Mouse (Mus musculus) myocyte (in vitro differentiated cells): ENCODE results near the gene Cmya5. TPM values are rescaled to one million over a fixed set of nuclear protein-coding genes. Genes with fewer than 3 reads are reported as not detected.

Experiments used
- H3K27me3 ChIP-seq: one replicate; pipeline ENCODE4 v1.6.1; 2011; ENCODE audit not compliant: control insufficient read depth, insufficient read depth, insufficient read length
- H3K36me3 ChIP-seq: one replicate; pipeline ENCODE4 v1.6.1; 2011; ENCODE audit not compliant: control insufficient read depth, insufficient read depth
- H3K4me2 ChIP-seq: one replicate; pipeline ENCODE4 v1.6.1; 2011; ENCODE audit warnings: low read depth, control low read depth
- H3K4me3 ChIP-seq: one replicate; pipeline ENCODE4 v1.5.1; 2011; ENCODE audit warnings: mild to moderate bottlenecking, control low read depth, moderate library complexity
- H3K79me2 ChIP-seq: one replicate; pipeline ENCODE4 v1.6.1; 2011; ENCODE audit not compliant: control insufficient read depth, insufficient read depth
- H3ac ChIP-seq: one replicate; pipeline ENCODE4 v1.6.1; 2011; ENCODE audit not compliant: control insufficient read depth, insufficient read length
- CEBPB ChIP-seq: IDR thresholded peaks from 2 replicates; pipeline ENCODE4 v1.6.1; 2011; ENCODE audit warnings: mild to moderate bottlenecking, moderate library complexity; ENCODE audit not compliant: poor library complexity, insufficient read depth, severe bottlenecking
- E2F4 ChIP-seq: IDR thresholded peaks from one replicate; pipeline ENCODE4 v1.6.1; 2011; ENCODE audit warnings: mild to moderate bottlenecking, control low read depth, moderate library complexity; ENCODE audit not compliant: insufficient read depth
- MAX ChIP-seq: IDR thresholded peaks from one replicate; pipeline ENCODE4 v1.6.1; 2011; ENCODE audit warnings: low read depth, mild to moderate bottlenecking, control low read depth
- MYOD1 ChIP-seq, 3 experiments: IDR thresholded peaks; one replicate each; pipeline ENCODE4 v1.6.1; 2011; ENCODE audit warnings: control low read depth in 2 of 3, low read depth in 2 of 3, mild to moderate bottlenecking in 2 of 3, moderate library complexity in 1 of 3; ENCODE audit not compliant: insufficient read length in 2 of 3, control insufficient read depth in 1 of 3
- MYOG ChIP-seq, 3 experiments: IDR thresholded peaks; one replicate each; pipeline ENCODE4 v1.6.1; 2011; ENCODE audit warnings: control low read depth in 2 of 3, low read depth in 2 of 3, mild to moderate bottlenecking in 2 of 3; ENCODE audit not compliant: insufficient read length in 2 of 3, control insufficient read depth in 1 of 3, insufficient read depth in 1 of 3
- POLR2A ChIP-seq: IDR thresholded peaks from one replicate; pipeline ENCODE4 v1.6.1; 2011; ENCODE audit warnings: low read depth, mild to moderate bottlenecking, control low read depth, moderate library complexity; ENCODE audit not compliant: insufficient read length
- POLR2AphosphoS2 ChIP-seq: IDR thresholded peaks from one replicate; pipeline ENCODE4 v1.6.1; 2011; ENCODE audit warnings: low read depth, control low read depth; ENCODE audit not compliant: insufficient read length
- REST ChIP-seq: IDR thresholded peaks from one replicate; pipeline ENCODE4 v1.6.1; 2011; ENCODE audit warnings: mild to moderate bottlenecking, control low read depth, moderate library complexity; ENCODE audit not compliant: insufficient read depth, insufficient read length
- SRF ChIP-seq: IDR thresholded peaks from one replicate; pipeline ENCODE4 v1.6.1; 2011; ENCODE audit warnings: low read depth; ENCODE audit not compliant: control insufficient read depth, insufficient read length
- TCF12 ChIP-seq: IDR thresholded peaks from one replicate; pipeline ENCODE4 v1.6.1; 2011; ENCODE audit warnings: mild to moderate bottlenecking, control low read depth; ENCODE audit not compliant: poor library complexity, insufficient read depth, severe bottlenecking
- TCF3 ChIP-seq: IDR thresholded peaks from one replicate; pipeline ENCODE4 v1.6.1; 2011; ENCODE audit warnings: low read depth, control low read depth; ENCODE audit not compliant: insufficient read length
- USF1 ChIP-seq: IDR thresholded peaks from one replicate; pipeline ENCODE4 v1.6.1; 2011; ENCODE audit warnings: low read depth, mild to moderate bottlenecking, control low read depth, moderate library complexity
- polyA plus RNA-seq: library from polyadenylated mRNA; unstranded; fragments of >200 nt; fragmentation: generic; extraction: Trizol; gene quantifications from one replicate; pipeline ENCODE4 v1.2.1, GENCODE M21; 2012; ENCODE audit warnings: missing spikeins

Gene Cmya5
- polyA plus RNA-seq, 1 experiment: 0.04 TPM

GRCm38 (mm10) chr13:93056091-93056490 is 88.4 kb downstream of the Cmya5 start:
- TF ChIP-seq MYOD1 (IDR thresholded peaks at IDR 0.05; ENCODE audit: control insufficient read depth in 1 of 3, insufficient read length in 2 of 3, low read depth in 2 of 3) (no peak), E2F4 (no peak), REST (no peak), TCF3 (no peak), CEBPB (no peak), POLR2A (no peak), MYOG (IDR thresholded peaks at IDR 0.05; ENCODE audit: control insufficient read depth in 1 of 3, insufficient read depth in 1 of 3, insufficient read length in 2 of 3, low read depth in 2 of 3) (no peak), USF1 (no peak)
- no peak overlapping the region for H3K4me3 ChIP-seq
- no peaks in the 10 kb centered on the region for H3K36me3 ChIP-seq
- no peak overlapping the region for H3K4me2 ChIP-seq
- H3K79me2 ChIP-seq: no peaks in the 10 kb centered on the region
- no peak overlapping the region for H3ac ChIP-seq
- H3K27me3 ChIP-seq: no peaks in the 10 kb centered on the region

GRCm38 (mm10) chr13:93051483-93051882 is 93.0 kb downstream of the Cmya5 start:
- Histone ChIP-seq H3K79me2 (no peaks in the 10 kb centered on the region), H3K36me3 (no peaks in the 10 kb centered on the region), H3K27me3 (no peaks in the 10 kb centered on the region), H3K4me2 (no peak overlapping the region), H3K4me3 (no peak overlapping the region), H3ac (no peak overlapping the region)
- no peak for TF ChIP-seq POLR2A
- TF ChIP-seq TCF3: no peak
- TF ChIP-seq POLR2AphosphoS2: no peak
- no peak for TF ChIP-seq E2F4
- TF ChIP-seq TCF12: no peak
- no peak for TF ChIP-seq REST
- no peak for TF ChIP-seq SRF
- no peak for TF ChIP-seq MYOG (IDR thresholded peaks at IDR 0.05; ENCODE audit: control insufficient read depth in 1 of 3, insufficient read depth in 1 of 3, insufficient read length in 2 of 3, low read depth in 2 of 3)
- TF ChIP-seq MAX: no peak
- no peak for TF ChIP-seq USF1
- TF ChIP-seq CEBPB: no peak
- TF ChIP-seq MYOD1 (IDR thresholded peaks at IDR 0.05; ENCODE audit: control insufficient read depth in 1 of 3, insufficient read length in 2 of 3, low read depth in 2 of 3): no peak

- Histone ChIP-seq H3K4me3 (no peak overlapping the region), H3K79me2 (no peaks in the 10 kb centered on the region), H3K27me3 (no peaks in the 10 kb centered on the region), H3ac (no peak overlapping the region), H3K36me3 (no peaks in the 10 kb centered on the region), H3K4me2 (no peak overlapping the region)
- TF ChIP-seq E2F4: no peak
- no peak for TF ChIP-seq REST
Observed at GRCm38 (mm10) chr13:93041021-93041420, 103.5 kb downstream of the Cmya5 start.

DNA sequence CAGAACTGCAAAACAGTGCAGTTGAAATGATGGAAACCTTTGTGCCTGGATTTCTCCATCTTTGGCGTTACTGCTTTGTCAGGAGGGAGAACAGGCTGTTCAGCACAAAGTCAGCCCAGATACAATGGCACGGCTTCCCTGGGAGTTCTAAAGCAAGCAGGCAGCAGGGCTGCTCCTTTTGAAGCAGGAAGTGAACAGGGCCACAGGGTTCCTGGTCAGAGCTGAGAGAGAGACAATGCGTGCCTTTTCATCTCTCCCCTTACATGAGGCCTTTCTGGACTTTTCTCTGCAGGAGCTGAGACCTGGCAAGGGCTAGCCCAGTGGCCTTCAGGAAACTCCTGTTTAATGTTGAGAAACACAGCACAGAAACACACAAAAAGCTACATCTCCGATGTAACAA is 108.3 kb downstream of the Cmya5 start:
- no peak for TF ChIP-seq USF1
- no peak for TF ChIP-seq MYOD1 (IDR thresholded peaks at IDR 0.05; ENCODE audit: control insufficient read depth in 1 of 3, insufficient read length in 2 of 3, low read depth in 2 of 3)
- no peak for TF ChIP-seq POLR2A
- no peak for TF ChIP-seq TCF12
- TF ChIP-seq MAX: no peak
- TF ChIP-seq POLR2AphosphoS2: no peak
- no peak for TF ChIP-seq SRF
- no peak for TF ChIP-seq E2F4
- no peak for TF ChIP-seq CEBPB
- no peak for TF ChIP-seq MYOG (IDR thresholded peaks at IDR 0.05; ENCODE audit: control insufficient read depth in 1 of 3, insufficient read depth in 1 of 3, insufficient read length in 2 of 3, low read depth in 2 of 3)
- no peak for TF ChIP-seq REST
- TF ChIP-seq TCF3: no peak

DNA sequence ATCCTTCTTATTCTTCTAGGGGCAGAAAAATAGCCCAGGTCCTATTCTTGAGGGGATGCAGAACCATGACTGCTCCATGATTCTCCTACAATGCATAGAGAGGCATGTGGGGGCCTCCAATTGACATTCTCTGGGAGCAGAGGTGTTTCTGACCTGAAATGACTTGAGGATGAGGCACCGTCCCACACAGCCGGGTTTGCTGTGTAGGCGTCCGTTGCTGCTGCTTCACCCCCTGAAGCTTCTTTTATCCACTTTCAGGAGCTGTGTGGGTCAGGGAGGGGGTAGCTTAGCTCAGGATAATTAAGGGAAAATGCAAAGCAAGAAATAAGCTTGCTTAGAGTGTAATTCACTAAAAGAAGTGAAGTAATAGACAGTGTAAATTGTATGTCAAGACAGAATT is 115.2 kb downstream of the Cmya5 start:
- Histone ChIP-seq H3K79me2 (no peaks in the 10 kb centered on the region), H3K4me2 (no peak overlapping the region), H3K4me3 (no peak overlapping the region), H3K36me3 (no peaks in the 10 kb centered on the region), H3ac (no peak overlapping the region), H3K27me3 (no peaks in the 10 kb centered on the region)
- TF ChIP-seq MAX (no peak), POLR2A (no peak), E2F4 (no peak), POLR2AphosphoS2 (no peak), USF1 (no peak), CEBPB (no peak), SRF (no peak), MYOD1 (IDR thresholded peaks at IDR 0.05; ENCODE audit: control insufficient read depth in 1 of 3, insufficient read length in 2 of 3, low read depth in 2 of 3) (no peak), TCF3 (no peak), MYOG (IDR thresholded peaks at IDR 0.05; ENCODE audit: control insufficient read depth in 1 of 3, insufficient read depth in 1 of 3, insufficient read length in 2 of 3, low read depth in 2 of 3) (no peak), TCF12 (no peak), REST (no peak)

More for the DNA sequence above, 108.3 kb downstream of the Cmya5 start:
- Histone ChIP-seq H3K4me2 (no peak overlapping the region), H3K4me3 (no peak overlapping the region), H3K36me3 (no peaks in the 10 kb centered on the region), H3ac (no peak overlapping the region), H3K27me3 (no peaks in the 10 kb centered on the region), H3K79me2 (no peaks in the 10 kb centered on the region)
